8 mouse cellular contexts compared by ENCODE assay signal in the genomic region with DNA sequence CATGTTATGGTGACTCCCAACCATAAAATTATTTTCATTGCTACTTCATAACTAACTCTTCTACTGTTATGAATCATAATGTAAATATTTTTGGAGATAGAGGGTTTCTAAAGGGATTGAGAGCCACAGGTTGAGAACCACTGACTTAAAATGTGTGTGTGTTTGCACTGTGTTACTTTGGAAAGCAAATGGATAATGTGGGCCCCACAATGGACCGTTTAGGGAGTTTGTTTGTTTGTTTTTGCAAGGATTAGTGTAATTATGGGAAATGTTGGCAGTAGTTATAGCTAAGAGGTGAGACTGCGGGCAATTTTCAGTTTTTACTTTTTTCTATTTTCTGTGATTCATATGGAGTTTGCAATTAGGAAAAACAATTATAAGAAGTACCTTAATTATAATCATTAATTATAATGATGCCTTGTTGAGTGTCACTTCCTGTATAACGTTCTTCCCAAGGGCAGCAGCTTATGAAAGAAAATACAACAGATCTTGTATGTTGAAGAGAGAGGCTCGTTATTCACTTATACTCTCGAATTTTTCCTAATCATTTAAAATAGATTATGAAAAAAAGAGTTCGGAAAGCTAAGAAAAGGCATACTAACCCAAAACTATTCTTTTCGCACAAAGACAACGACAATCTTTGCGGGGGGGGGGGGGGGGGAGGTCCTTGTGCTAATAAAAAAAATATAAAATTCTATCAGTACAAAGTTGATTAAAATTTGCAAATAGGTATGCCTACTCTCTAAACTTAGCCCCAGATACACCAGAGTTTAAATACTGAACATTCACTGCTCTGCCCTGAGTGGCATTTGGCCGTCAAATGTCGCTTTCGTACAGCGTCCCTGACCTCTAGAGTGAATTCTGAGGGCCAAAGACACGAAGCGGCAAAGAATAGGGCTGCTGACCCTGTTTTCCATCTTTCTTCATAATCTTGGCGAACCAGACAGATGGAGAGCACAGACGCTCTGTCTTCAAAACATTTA. TPM values are rescaled to one million over a fixed set of nuclear protein-coding genes. Genes with fewer than 3 reads are reported as not detected.
DNase-seq lines count a peak whose midpoint lies in the region; ATAC-seq and TF ChIP-seq lines count a peak whose summit lies in the region.

No protein-coding gene starts in this region.

- H3K9ac ChIP-seq in lung, postnatal 0 days (replicated peaks; ENCODE audit: low read depth) = 0 out of 2 replicates have a peak overlapping the region, but pooled peaks have one; percentile 20
- H3K9ac ChIP-seq in heart, embryonic 14.5 days (ENCODE audit: low read length) = peak overlapping the region; percentile 81
- H3K9ac ChIP-seq in liver, embryonic 13.5 days = peak overlapping the region; percentile 76
- H3K9ac ChIP-seq in stomach, postnatal 0 days (ENCODE audit: low read length) = peak overlapping the region; percentile 58

- 0 out of 2 replicates have a peak, but pooled peaks cover 5% of the 10 kb centered on the region for H3K36me3 ChIP-seq in lung, postnatal 0 days (ENCODE audit: insufficient read depth, low read length)
- peaks cover 15% of the 10 kb centered on the region for H3K36me3 ChIP-seq in heart, embryonic 14.5 days (ENCODE audit: control insufficient read depth, insufficient read depth, low read length)
- peaks cover 13% of the 10 kb centered on the region; the same call in 1 of the 2 replicates for H3K36me3 ChIP-seq in liver, embryonic 13.5 days
- H3K36me3 ChIP-seq in stomach, postnatal 0 days (ENCODE audit: control insufficient read depth, insufficient read depth, low read length) = no peaks in the 10 kb centered on the region

- peak overlapping the region; percentile 77 for H3K4me3 ChIP-seq in lung, postnatal 0 days (ENCODE audit: low read depth, low read length)
- peak overlapping the region; percentile 75 to 92 for H3K4me3 ChIP-seq in heart, embryonic 14.5 days (ENCODE audit: control insufficient read depth in 1 of 2, insufficient read depth in 1 of 2, low read depth in 1 of 2, low read length in 2 of 2)
- H3K4me3 ChIP-seq in liver, embryonic 13.5 days (replicated peaks) = peak overlapping the region; percentile 65
- H3K4me3 ChIP-seq in stomach, postnatal 0 days (ENCODE audit: low read depth, low read length) = peak overlapping the region; percentile 58

- H3K4me1 ChIP-seq in lung, postnatal 0 days (ENCODE audit: insufficient read depth, low read depth, low read length) = no peaks in the 10 kb centered on the region
- H3K4me1 ChIP-seq in heart, embryonic 14.5 days (ENCODE audit: control insufficient read depth in 2 of 2, insufficient read depth in 2 of 2, low read length in 2 of 2) = 0 out of 4 replicates have a peak, but pooled peaks cover 0 to 2% of the 10 kb centered on the region in 2 experiments
- peaks cover 9% of the 10 kb centered on the region for H3K4me1 ChIP-seq in liver, embryonic 13.5 days (replicated peaks)
- H3K4me1 ChIP-seq in stomach, postnatal 0 days (replicated peaks; ENCODE audit: control insufficient read depth, insufficient read depth) = no peaks in the 10 kb centered on the region

- peak overlapping the region; percentile 43 for H3K27ac ChIP-seq in lung, postnatal 0 days (ENCODE audit: low read length)
- H3K27ac ChIP-seq in heart, embryonic 14.5 days (replicated peaks in 1 of 2; ENCODE audit: control insufficient read depth in 1 of 2, insufficient read depth in 1 of 2, low read depth in 2 of 2, low read length in 2 of 2) = peak overlapping the region; percentile 64 to 79
- H3K27ac ChIP-seq in liver, embryonic 13.5 days = peak overlapping the region; percentile 62
- H3K27ac ChIP-seq in stomach, postnatal 0 days (replicated peaks) = peak overlapping the region; percentile 76

- no peak for TF ChIP-seq CTCF in lung, postnatal 0 days (IDR thresholded peaks at IDR 0.05)
- no peak for TF ChIP-seq CTCF in stomach, postnatal 0 days (IDR thresholded peaks at IDR 0.05; ENCODE audit: low read depth)

- no peak for TF ChIP-seq EP300 in lung, postnatal 0 days (IDR thresholded peaks at IDR 0.05)
- TF ChIP-seq EP300 in stomach, postnatal 0 days (optimal IDR thresholded peaks at IDR 0.05) = no peak

- peak; percentile 25 for DNase-seq in adrenal gland, adult 8-10 months
- no peak for DNase-seq in adrenal gland, adult 2 months
- DNase-seq in lung, postnatal 0 days (ENCODE audit: low spot score) = peak; percentile 12
- no peak for DNase-seq in lung, postnatal 25 days (ENCODE audit: low spot score)
- no peak for DNase-seq in liver, embryonic 13.5 days
- peak; percentile 8 for DNase-seq in stomach, postnatal 0 days (ENCODE audit: low spot score)
- DNase-seq in MN1 (ENCODE audit: low spot score) = no peak

- no peaks in the 10 kb centered on the region for H3K27me3 ChIP-seq in lung, postnatal 0 days (replicated peaks; ENCODE audit: insufficient read depth, low read length)
- no peaks in the 10 kb centered on the region for H3K27me3 ChIP-seq in heart, embryonic 14.5 days (ENCODE audit: control insufficient read depth, insufficient read depth, low read length)
- no peaks in the 10 kb centered on the region for H3K27me3 ChIP-seq in liver, embryonic 13.5 days
- no peaks in the 10 kb centered on the region for H3K27me3 ChIP-seq in stomach, postnatal 0 days (ENCODE audit: control insufficient read depth, insufficient read depth, low read length)

- WGBS in lung, postnatal 0 days = 3% methylated on average over 17 of the region's 17 CpGs
- 4% methylated on average over 17 of the region's 17 CpGs for WGBS in heart, embryonic 14.5 days
- WGBS in liver, embryonic 13.5 days (ENCODE audit: insufficient replicate concordance) = 3% methylated on average over 17 of the region's 17 CpGs
- 3% methylated on average over 17 of the region's 17 CpGs for whole genome bisulfite sequencing in stomach, postnatal 0 days

- H3K4me2 ChIP-seq in lung, postnatal 0 days (replicated peaks; ENCODE audit: low read depth, low read length) = peak overlapping the region; percentile 52
- H3K4me2 ChIP-seq in heart, embryonic 14.5 days (ENCODE audit: low read length) = peak overlapping the region; percentile 61
- peak overlapping the region; percentile 63 for H3K4me2 ChIP-seq in liver, embryonic 13.5 days
- peak overlapping the region; percentile 62 for H3K4me2 ChIP-seq in stomach, postnatal 0 days (replicated peaks; ENCODE audit: low read depth)

- ATAC-seq in lung, postnatal 0 days = peak; percentile 63
- ATAC-seq in heart, embryonic 14.5 days (ENCODE audit: insufficient number of reproducible peaks, insufficient read depth, low FRiP score, low read depth) = peak; percentile 20; the same call in 1 of the 2 replicates
- peak; percentile 80 for ATAC-seq in liver, embryonic 13.5 days (ENCODE audit: low read depth)
- ATAC-seq in stomach, postnatal 0 days (ENCODE audit: low FRiP score, low TSS enrichment) = peak; percentile 39; the same call in 1 of the 2 replicates

- no peaks in the 10 kb centered on the region for H3K9me3 ChIP-seq in lung, postnatal 0 days (ENCODE audit: low read length)
- H3K9me3 ChIP-seq in heart, embryonic 14.5 days (ENCODE audit: control insufficient read depth, low read length) = no peaks in the 10 kb centered on the region
- H3K9me3 ChIP-seq in liver, embryonic 13.5 days (replicated peaks) = no peaks in the 10 kb centered on the region
- H3K9me3 ChIP-seq in stomach, postnatal 0 days (ENCODE audit: control insufficient read depth, low read length) = no peaks in the 10 kb centered on the region

RNA-seq across cellular contexts. Expression of a gene that starts 20.1 kb away (rescaled TPM):
- total RNA-seq in adrenal gland, adult 8-10 months (2022) = 10 to 100 TPM; 46.8 to 54.3 (median 52.6) TPM
- 10 to 100 TPM; 47.9 to 52.0 TPM for total RNA-seq in adrenal gland, adult 2 months (2021)
- 170 and 180 TPM in 2 replicates for polyA plus RNA-seq in adrenal gland, adult 2 months (2012; rRNA removed)
- 61.2 and 63.3 TPM in 2 replicates for polyA plus RNA-seq in lung, postnatal 0 days (2015; fragmentation: Nextera tagmentation; extraction: Ambion mirVana)
- polyA plus RNA-seq in heart, embryonic 14.5 days (2014; fragmentation: Nextera tagmentation; extraction: Ambion mirVana) = 71.9 and 80.1 TPM in 2 replicates
- 81.4 and 82.3 TPM in 2 replicates for polyA plus RNA-seq in liver, embryonic 13.5 days (2015; fragmentation: Nextera tagmentation; extraction: Ambion mirVana)
- polyA plus RNA-seq in stomach, postnatal 0 days (2015; fragmentation: Nextera tagmentation; extraction: Ambion mirVana) = 58.5 and 60.2 TPM in 2 replicates

RNA-seq across cellular contexts. Expression of a gene that starts 53.7 kb away (rescaled TPM):
- not detected for total RNA-seq in adrenal gland, adult 8-10 months (2022)
- total RNA-seq in adrenal gland, adult 2 months (2021) = not detected
- not detected in 2 replicates for polyA plus RNA-seq in adrenal gland, adult 2 months (2012; rRNA removed)
- polyA plus RNA-seq in lung, postnatal 0 days (2015; fragmentation: Nextera tagmentation; extraction: Ambion mirVana) = not detected in 2 replicates
- not detected in 2 replicates for polyA plus RNA-seq in heart, embryonic 14.5 days (2014; fragmentation: Nextera tagmentation; extraction: Ambion mirVana)
- polyA plus RNA-seq in liver, embryonic 13.5 days (2015; fragmentation: Nextera tagmentation; extraction: Ambion mirVana) = not detected in 2 replicates
- not detected in 2 replicates for polyA plus RNA-seq in stomach, postnatal 0 days (2015; fragmentation: Nextera tagmentation; extraction: Ambion mirVana)

Comparison
In these comparisons a context has a peak if more than half of its experiments do, and no peak if none do; other contexts are left out.
1. DNase-seq: peak in adrenal gland, adult 8-10 months (single experiment), lung, postnatal 0 days (single experiment) and stomach, postnatal 0 days (single experiment); none in adrenal gland, adult 2 months (single experiment), lung, postnatal 25 days (single experiment), liver, embryonic 13.5 days (single experiment) and MN1 (single experiment).
2. ATAC-seq: peak in every context shown above with its lines; median percentile 80 in liver, embryonic 13.5 days; 63 in lung, postnatal 0 days; 39 in stomach, postnatal 0 days; 20 in heart, embryonic 14.5 days.
3. H3K9ac ChIP-seq: peak in every context shown above with its lines; median percentile 81 in heart, embryonic 14.5 days; 76 in liver, embryonic 13.5 days; 58 in stomach, postnatal 0 days; 20 in lung, postnatal 0 days.
4. Peak in every context shown above with its lines, with median percentiles within 50 percentile points of each other: H3K27ac ChIP-seq, H3K4me2 ChIP-seq and H3K4me3 ChIP-seq.